Mouse (Mus musculus) embryonic facial prominence, embryonic 13.5 days (tissue): ENCODE results near the gene Six5. TPM values are rescaled to one million over a fixed set of nuclear protein-coding genes. Genes with fewer than 3 reads are reported as not detected.
A peak's percentile ranks its signal among the peaks of the same experiment; 100 is the strongest.

Experiments
- ATAC-seq: fragments of 200-750 bp; cut with Nextera tagmentation; 2 replicates; pipeline ENCODE4 v1.8.0; 2017; ENCODE audit warnings: low read depth; ENCODE audit not compliant: insufficient number of reproducible peaks, insufficient read depth, low FRiP score, low TSS enrichment
- H3K27ac ChIP-seq: fragments of 300-500 bp; sonication (generic); 2 replicates; pipeline ENCODE4 v1.5.1; 2015; ENCODE audit warnings: moderate library complexity, mild to moderate bottlenecking, inconsistent platforms
- H3K27me3 ChIP-seq: fragments of 300-500 bp; sonication (generic); 2 replicates; pipeline ENCODE4 v1.6.1; 2015; ENCODE audit warnings: mild to moderate bottlenecking, inconsistent platforms
- H3K36me3 ChIP-seq: fragments of 300-500 bp; sonication (generic); 2 replicates; pipeline ENCODE4 v1.6.1; 2015; ENCODE audit warnings: mild to moderate bottlenecking, inconsistent platforms
- H3K4me1 ChIP-seq: fragments of 300-500 bp; sonication (generic); 2 replicates; pipeline ENCODE4 v1.6.1; 2015; ENCODE audit warnings: inconsistent platforms
- H3K4me2 ChIP-seq: fragments of 300-500 bp; sonication (generic); 2 replicates; pipeline ENCODE4 v1.6.1; 2015; ENCODE audit warnings: moderate library complexity, mild to moderate bottlenecking, inconsistent platforms
- H3K4me3 ChIP-seq: fragments of 300-500 bp; sonication (generic); 2 replicates; pipeline ENCODE4 v1.5.1; 2015; ENCODE audit warnings: mild to moderate bottlenecking, inconsistent platforms
- H3K9ac ChIP-seq: fragments of 300-500 bp; sonication (generic); 2 replicates; pipeline ENCODE4 v1.6.1; 2015; ENCODE audit warnings: mild to moderate bottlenecking, inconsistent platforms
- H3K9me3 ChIP-seq: fragments of 300-500 bp; sonication (generic); 2 replicates; pipeline ENCODE4 v1.6.1; 2016; ENCODE audit warnings: inconsistent platforms
- WGBS: fragments of 180-500 bp; shearing (Covaris S2); methylation state at CpG from one replicate; pipeline ENCODE4 v1.1.7; 2015; ENCODE audit warnings: mixed read lengths; 5-methylcytosine and 5-hydroxymethylcytosine counted together
- polyA plus RNA-seq: library from polyadenylated mRNA; unstranded; fragments of >200 nt; fragmentation: Nextera tagmentation; extraction: Ambion mirVana; gene quantifications from 2 replicates; pipeline ENCODE4 v1.2.1, GENCODE M21; 2015

The Six5 gene
- polyA plus RNA-seq, 1 experiment from 2014 or later = 15.3 TPM

- Histone ChIP-seq H3K4me2 (peak overlapping the region; percentile 94), H3K27me3 (no peaks in the 10 kb centered on the region), H3K36me3 (peaks cover 37% of the 10 kb centered on the region), H3K27ac (peak overlapping the region; percentile 75), H3K4me3 (peak overlapping the region; percentile 100), H3K9me3 (no peaks in the 10 kb centered on the region), H3K4me1 (peaks cover 19% of the 10 kb centered on the region), H3K9ac (peak overlapping the region; percentile 99)
- ATAC-seq = no peak
- under 1% methylated on average over 22 of the region's 22 CpGs for WGBS
Measured at GRCm38 (mm10) chr7:19076586-19076991, 17.8 kb upstream of the Six5 start.

GRCm38 (mm10) chr7:19077761-19078160 lies 16.6 kb upstream of the Six5 start:
- ATAC-seq = no peak
- H3K36me3 ChIP-seq = peaks cover 49% of the 10 kb centered on the region

GRCm38 (mm10) chr7:19078732-19079131 lies 15.7 kb upstream of the Six5 start:
- no peaks in the 10 kb centered on the region for H3K9me3 ChIP-seq
- WGBS = 86% methylated on average over 3 of the region's 3 CpGs
- H3K4me2 ChIP-seq = no peak overlapping the region
- H3K27ac ChIP-seq = no peak overlapping the region
- H3K4me3 ChIP-seq = no peak overlapping the region
- H3K27me3 ChIP-seq = no peaks in the 10 kb centered on the region
- H3K9ac ChIP-seq = no peak overlapping the region
- no peak for ATAC-seq
- H3K4me1 ChIP-seq = peaks cover 38% of the 10 kb centered on the region
- H3K36me3 ChIP-seq = peaks cover 59% of the 10 kb centered on the region

More at GRCm38 (mm10) chr7:19077761-19078160, 16.6 kb upstream of the Six5 start:
- H3K9me3 ChIP-seq = no peaks in the 10 kb centered on the region
- WGBS = 68% methylated on average over 14 of the region's 14 CpGs
- H3K27ac ChIP-seq = no peak overlapping the region
- peak overlapping the region; percentile 100 for H3K4me3 ChIP-seq
- peak overlapping the region; percentile 99 for H3K9ac ChIP-seq
- H3K4me2 ChIP-seq = peak overlapping the region; percentile 94
- H3K4me1 ChIP-seq = peaks cover 29% of the 10 kb centered on the region
- no peaks in the 10 kb centered on the region for H3K27me3 ChIP-seq

GRCm38 (mm10) chr7:19080451-19080950 lies 13.9 kb upstream of the Six5 start:
- no peak overlapping the region for H3K27ac ChIP-seq
- WGBS = 81% methylated on average over 19 of the region's 19 CpGs

DNA sequence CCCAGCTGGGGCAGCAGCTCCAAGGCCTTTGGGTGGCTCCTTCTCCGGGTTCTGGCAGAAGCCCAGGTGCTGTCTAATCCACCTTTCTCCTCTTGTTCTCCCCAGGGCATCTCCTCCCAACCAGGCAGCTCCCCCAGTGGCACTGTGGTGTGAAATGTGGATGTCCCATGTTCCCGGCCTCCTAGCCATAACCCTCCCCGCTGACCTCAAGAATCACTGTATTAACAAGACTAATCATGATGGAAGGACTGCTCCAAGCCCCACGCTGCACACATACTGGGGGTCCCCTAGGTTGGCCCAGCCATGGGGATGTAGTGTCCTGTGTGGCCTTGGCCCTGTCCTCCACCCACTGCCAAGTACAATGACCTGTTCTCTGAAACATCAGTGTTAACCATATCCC lies 12.2 kb upstream of the Six5 start:
- H3K36me3 ChIP-seq = peaks cover 69% of the 10 kb centered on the region
- peaks cover 56% of the 10 kb centered on the region for H3K4me1 ChIP-seq
- no peak overlapping the region for H3K4me3 ChIP-seq
- H3K27ac ChIP-seq = no peak overlapping the region
- H3K9ac ChIP-seq = peak overlapping the region; percentile 32; the same call in 1 of the 2 replicates
- WGBS = 85% methylated on average over 4 of the region's 4 CpGs
- H3K9me3 ChIP-seq = no peaks in the 10 kb centered on the region
- no peak overlapping the region for H3K4me2 ChIP-seq
- no peak for ATAC-seq
- H3K27me3 ChIP-seq = no peaks in the 10 kb centered on the region

More at GRCm38 (mm10) chr7:19080451-19080950, 13.9 kb upstream of the Six5 start:
- no peak overlapping the region for H3K4me3 ChIP-seq
- no peak overlapping the region for H3K4me2 ChIP-seq
- no peak for ATAC-seq
- H3K4me1 ChIP-seq = peaks cover 52% of the 10 kb centered on the region
- H3K27me3 ChIP-seq = no peaks in the 10 kb centered on the region
- no peaks in the 10 kb centered on the region for H3K9me3 ChIP-seq
- peaks cover 65% of the 10 kb centered on the region for H3K36me3 ChIP-seq
- no peak overlapping the region for H3K9ac ChIP-seq

DNA sequence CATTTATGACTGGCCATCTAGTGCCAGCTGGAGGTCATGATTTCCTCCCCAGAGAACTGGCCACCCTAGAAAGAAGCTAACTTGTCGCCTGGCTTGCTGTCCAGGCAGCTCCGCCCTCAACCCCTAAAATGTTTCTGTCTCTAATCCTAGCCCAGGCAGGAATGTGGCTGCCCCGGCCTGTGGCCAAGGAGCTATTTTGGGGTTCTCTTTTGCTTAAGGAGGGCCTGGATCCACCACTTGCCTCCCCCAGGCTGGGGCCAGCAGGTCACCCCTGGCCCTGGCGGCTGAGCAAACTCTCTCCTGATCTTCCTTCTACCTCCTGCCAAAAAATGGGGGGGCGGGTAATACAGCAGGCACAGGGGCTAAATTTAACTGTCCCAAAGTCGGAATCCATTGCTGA lies 11.3 kb upstream of the Six5 start:
- H3K27me3 ChIP-seq = no peaks in the 10 kb centered on the region
- no peak for ATAC-seq
- H3K4me2 ChIP-seq = 0 out of 2 replicates have a peak overlapping the region, but pooled peaks have one; percentile 33
- peaks cover 75% of the 10 kb centered on the region for H3K36me3 ChIP-seq
- peaks cover 47% of the 10 kb centered on the region for H3K4me1 ChIP-seq
- H3K9ac ChIP-seq = no peak overlapping the region
- H3K27ac ChIP-seq = no peak overlapping the region
- 57% methylated on average over 6 of the region's 6 CpGs for WGBS
- H3K9me3 ChIP-seq = no peaks in the 10 kb centered on the region
- H3K4me3 ChIP-seq = no peak overlapping the region

GRCm38 (mm10) chr7:19083701-19084100 lies 10.7 kb upstream of the Six5 start, which contains the start of gene Dmpk:
Dmpk (plus strand) TSS chr7:19083849.
- Histone ChIP-seq H3K9me3 (no peaks in the 10 kb centered on the region), H3K4me3 (0 out of 2 replicates have a peak within 1 kb of the TSS, but pooled peaks have one; percentile 0), H3K4me2 (peak within 1 kb of the TSS; percentile 33), H3K36me3 (peaks cover 75% of the 10 kb centered on the region), H3K4me1 (peaks cover 46% of the 10 kb centered on the region), H3K27ac (peak within 1 kb of the TSS; percentile 16; the same call in 1 of the 2 replicates), H3K9ac (peak within 1 kb of the TSS; percentile 40; the same call in 1 of the 2 replicates), H3K27me3 (no peaks in the 10 kb centered on the region)
- ATAC-seq = no peak
- 53% methylated on average over 10 of the region's 10 CpGs for WGBS

GRCm38 (mm10) chr7:19084277-19084771 lies 10.1 kb upstream of the Six5 start:
- H3K4me2 ChIP-seq = peak overlapping the region; percentile 33
- WGBS = 67% methylated on average over 6 of the region's 6 CpGs
- H3K27me3 ChIP-seq = no peaks in the 10 kb centered on the region
- ATAC-seq = no peak
- 0 out of 2 replicates have a peak overlapping the region, but pooled peaks have one; percentile 0 for H3K4me3 ChIP-seq
- peaks cover 74% of the 10 kb centered on the region for H3K36me3 ChIP-seq
- no peak overlapping the region for H3K9ac ChIP-seq
- no peaks in the 10 kb centered on the region for H3K9me3 ChIP-seq
- 0 out of 2 replicates have a peak overlapping the region, but pooled peaks have one; percentile 16 for H3K27ac ChIP-seq
- H3K4me1 ChIP-seq = peaks cover 46% of the 10 kb centered on the region

DNA sequence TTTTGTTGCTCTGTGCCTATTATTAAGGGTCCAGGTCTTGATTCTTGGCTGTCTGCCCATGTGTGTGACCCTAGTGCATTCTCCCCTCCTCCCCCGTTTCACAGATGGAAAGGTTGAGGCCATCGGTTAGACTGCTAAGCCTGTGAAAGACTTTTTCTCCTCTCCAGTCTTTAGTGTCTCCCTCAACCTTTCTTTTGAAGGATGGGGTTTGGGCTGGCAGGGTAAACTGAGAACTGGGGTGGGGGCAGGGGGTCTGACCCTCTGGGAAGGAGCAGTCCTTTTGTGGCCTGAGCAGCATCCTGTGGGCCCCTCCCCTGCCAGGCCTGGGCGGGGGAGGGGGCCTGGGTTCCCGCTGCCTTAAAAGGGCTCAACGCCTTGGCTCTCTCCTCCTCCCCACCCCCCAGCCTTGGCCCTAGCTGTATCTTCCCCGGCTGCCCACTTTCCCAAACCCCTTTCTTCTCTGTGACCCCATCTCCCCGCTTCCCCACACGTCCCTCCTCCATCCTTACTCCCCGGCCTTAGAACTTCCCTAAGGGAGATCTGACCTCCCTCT lies 9.4 kb upstream of the Six5 start:
- Histone ChIP-seq H3K36me3 (peaks cover 68% of the 10 kb centered on the region), H3K27me3 (no peaks in the 10 kb centered on the region), H3K4me3 (no peak overlapping the region), H3K27ac (peak overlapping the region; percentile 39; the same call in 1 of the 2 replicates), H3K4me1 (peaks cover 46% of the 10 kb centered on the region), H3K4me2 (no peak overlapping the region), H3K9ac (peak overlapping the region; percentile 44; the same call in 1 of the 2 replicates), H3K9me3 (no peaks in the 10 kb centered on the region)
- no peak; the same call in 1 of the 2 replicates for ATAC-seq
- 24% methylated on average over 9 of the region's 9 CpGs for whole genome bisulfite sequencing

DNA sequence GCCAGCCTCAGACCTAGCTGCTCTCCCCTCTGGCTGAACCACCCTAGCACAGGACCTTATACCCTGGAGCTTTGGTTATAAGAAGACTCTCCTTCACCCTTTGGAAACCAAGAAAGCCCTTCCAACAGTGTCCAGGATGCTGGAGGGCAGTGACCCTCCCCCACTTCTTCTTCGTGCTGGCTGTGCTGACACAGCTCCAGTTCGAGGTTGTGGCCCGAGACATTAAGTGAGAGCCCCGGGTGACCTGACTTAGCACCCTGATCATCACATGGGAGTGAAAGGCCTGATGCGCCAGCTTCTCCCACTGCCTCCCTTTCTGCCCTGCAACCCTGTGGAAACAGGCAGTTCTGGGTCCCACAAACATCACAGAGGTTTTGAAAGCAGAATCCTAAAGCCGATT lies 8.9 kb upstream of the Six5 start:
- no peak for ATAC-seq
- peak overlapping the region; percentile 44 for H3K9ac ChIP-seq

DNA sequence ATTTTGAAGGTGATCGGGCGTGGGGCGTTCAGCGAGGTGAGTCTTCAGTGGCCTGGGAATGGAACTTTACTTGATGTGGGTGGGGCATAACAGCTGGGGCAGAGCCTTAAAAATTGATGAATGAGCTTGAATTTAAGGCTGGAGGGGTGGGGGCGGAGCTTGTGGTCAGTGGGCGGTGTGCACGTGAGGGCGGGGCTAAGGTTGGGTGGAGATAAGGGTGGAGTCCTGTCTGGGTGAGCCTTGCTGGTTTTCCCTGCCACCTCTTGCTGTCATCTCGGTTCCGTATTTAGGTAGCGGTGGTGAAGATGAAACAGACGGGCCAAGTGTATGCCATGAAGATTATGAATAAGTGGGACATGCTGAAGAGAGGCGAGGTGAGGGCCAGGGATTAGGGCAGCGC lies 8.4 kb upstream of the Six5 start:
- WGBS = 16% methylated on average over 14 of the region's 14 CpGs
- Histone ChIP-seq H3K9ac (peak overlapping the region; percentile 44; the same call in 1 of the 2 replicates), H3K9me3 (no peaks in the 10 kb centered on the region), H3K27ac (0 out of 2 replicates have a peak overlapping the region, but pooled peaks have one; percentile 39), H3K27me3 (peaks cover 3% of the 10 kb centered on the region; the same call in 1 of the 2 replicates), H3K4me2 (peak overlapping the region; percentile 37), H3K4me3 (0 out of 2 replicates have a peak overlapping the region, but pooled peaks have one; percentile 3), H3K36me3 (peaks cover 68% of the 10 kb centered on the region), H3K4me1 (peaks cover 46% of the 10 kb centered on the region)
- no peak for ATAC-seq

More for the DNA sequence above, 8.9 kb upstream of the Six5 start:
- Histone ChIP-seq H3K4me3 (0 out of 2 replicates have a peak overlapping the region, but pooled peaks have one; percentile 3), H3K27ac (peak overlapping the region; percentile 39; the same call in 1 of the 2 replicates), H3K4me1 (peaks cover 46% of the 10 kb centered on the region), H3K36me3 (peaks cover 68% of the 10 kb centered on the region), H3K9me3 (no peaks in the 10 kb centered on the region), H3K27me3 (no peaks in the 10 kb centered on the region), H3K4me2 (peak overlapping the region; percentile 37)
- 12% methylated on average over 6 of the region's 6 CpGs for WGBS
